Mouse (Mus musculus) E14TG2a.4 (cell line): ENCODE results near the gene Nr4a1.

Experiments used
- CTCF ChIP-seq: conservative IDR thresholded peaks from 2 replicates; pipeline ENCODE4 v1.5.1; 2014; ENCODE audit warnings: low read length
- NANOG ChIP-seq: IDR thresholded peaks from 2 replicates; pipeline ENCODE4 v1.6.1; 2014; ENCODE audit warnings: borderline replicate concordance, low read length, mixed read lengths

- TF ChIP-seq CTCF (no peak), NANOG (no peak)
Measured at GRCm38 (mm10) chr15:101215136-101215535, 38.9 kb upstream of the Nr4a1 start.
